Mouse (Mus musculus) hematopoietic stem cell, adult 5-6 weeks (primary cell): Measurements from ENCODE around the gene Vmn1r131. TPM values are rescaled to one million over a fixed set of nuclear protein-coding genes. Genes with fewer than 3 reads are reported as not detected.
"Not testable (repeated sequence)": the region's sequence is repeated elsewhere in the genome, so short reads cannot be mapped to it uniquely, and the experiment has no call there.

ENCODE experiments used
- ATAC-seq, 2 experiments: fragments of 125-278 bp in 1 of 2; replicated peaks in 1 of 2; 2 replicates each; pipeline ENCODE4 v1.8.0; 2016 to 2017; ENCODE audit warnings: inconsistent platforms in 2 of 2, mild to moderate bottlenecking in 2 of 2, moderate number of reproducible peaks in 2 of 2, low read depth in 1 of 2, moderate TSS enrichment in 1 of 2; ENCODE audit not compliant: low FRiP score in 2 of 2, poor library complexity in 2 of 2, severe bottlenecking in 2 of 2, insufficient read depth in 1 of 2, low TSS enrichment in 1 of 2
- total RNA-seq: library from RNA; stranded (forward); fragments of 172-1452, 232-1000 nt; gene quantifications from 2 replicates; pipeline ENCODE4 v1.2.3, GENCODE M21; 2017

Gene Vmn1r131
- total RNA-seq, result not detected in 2 replicates

DNA sequence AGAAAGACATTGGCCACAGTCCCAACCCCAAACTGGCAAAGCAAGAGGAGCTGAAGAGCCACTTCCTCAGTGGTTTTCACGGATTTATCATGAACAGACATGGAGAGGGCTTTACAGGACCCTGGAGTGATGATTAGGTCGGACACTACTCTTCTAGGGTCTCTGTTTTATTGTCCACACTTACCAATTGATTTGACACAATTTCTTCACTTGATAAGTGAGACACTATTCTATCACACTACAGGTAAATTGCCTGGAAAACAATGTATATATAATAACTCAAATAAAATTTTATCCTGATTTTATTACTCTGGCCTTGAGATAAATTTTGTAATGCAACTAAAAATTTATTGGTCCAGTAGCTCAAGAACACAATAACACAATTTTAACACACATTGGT lies at the start of gene Vmn1r131:
TSS of gene Vmn1r131 (minus strand) at position 101 of the 400 bp plus-strand sequence.
- ATAC-seq, result not testable (repeated sequence)

DNA sequence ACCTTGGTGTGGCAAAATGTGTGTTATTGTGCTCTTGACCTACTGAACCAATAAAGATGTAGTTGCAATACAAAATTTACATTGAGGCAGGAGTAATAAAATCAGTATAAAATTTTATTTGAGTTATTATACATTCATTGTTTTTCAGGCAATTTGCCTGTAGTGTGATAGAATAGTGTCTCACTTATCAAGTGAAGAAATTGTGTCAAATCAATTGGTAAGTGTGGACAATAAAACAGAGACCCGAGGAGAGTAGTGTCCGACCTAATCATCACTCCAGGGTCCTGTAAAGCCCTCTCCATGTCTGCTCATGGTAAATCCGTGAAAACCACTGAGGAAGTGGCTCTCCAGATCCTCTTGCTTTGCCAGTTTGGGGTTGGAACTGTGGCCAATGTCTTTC lies 34.4 kb downstream of the Vmn1r131 start, which contains the start of gene Vmn1r130:
TSS of gene Vmn1r130 (plus strand) at position 301 of the 400 bp plus-strand sequence.
- not testable (repeated sequence) for ATAC-seq

Other genes starting within 250 kb of the Vmn1r131 start
- gene Vmn1r126, start 244.6 kb downstream of the Vmn1r131 start, total RNA-seq, result not detected in 2 replicates
- gene Vmn1r127, start 226.2 kb downstream of the Vmn1r131 start, total RNA-seq, result not detected in 2 replicates
- not detected in 2 replicates for gene Vmn1r128, start 196.7 kb downstream of the Vmn1r131 start, total RNA-seq
- gene Vmn1r129, start 184.8 kb downstream of the Vmn1r131 start, total RNA-seq, result not detected in 2 replicates
- not detected in 2 replicates for gene Gm6882, start 113.3 kb downstream of the Vmn1r131 start, total RNA-seq
- not detected in 2 replicates for gene Vmn1r130, start 34.3 kb downstream of the Vmn1r131 start, total RNA-seq
- gene Vmn1r132, start 68.0 kb upstream of the Vmn1r131 start, total RNA-seq, result not detected in 2 replicates
- not detected in 2 replicates for gene Gm4175, start 215.4 kb upstream of the Vmn1r131 start, total RNA-seq